ENCODE assay signal across 11 mouse cellular contexts in genomic region chr11:68953903-68954302, GRCm38 (mm10). TPM values are rescaled to one million over a fixed set of nuclear protein-coding genes. Genes with fewer than 3 reads are reported as not detected.
DNase-seq lines count a peak whose midpoint lies in the region; ATAC-seq and TF ChIP-seq lines count a peak whose summit lies in the region.
"Had no signal": no experiment of that assay in that cellular context is flagged by ENCODE, and none has a peak within 500 bp of the region (broad histone marks: within the 10 kb centered on the region; RNA-seq: fewer than 3 reads in every experiment).

No protein-coding gene starts in this region.

- H3K4me1 ChIP-seq in kidney, adult 2 months (ENCODE audit: control insufficient read depth, insufficient read depth, low read length) = no peaks in the 10 kb centered on the region
- peaks cover 24% of the 10 kb centered on the region for H3K4me1 ChIP-seq in embryonic facial prominence, embryonic 13.5 days
- peaks cover 7% of the 10 kb centered on the region; the same call in 1 of the 2 replicates for H3K4me1 ChIP-seq in intestine, embryonic 15.5 days (replicated peaks)

- no peaks in the 10 kb centered on the region for H3K27me3 ChIP-seq in kidney, adult 2 months (replicated peaks; ENCODE audit: control insufficient read depth, insufficient read depth, low read length)
- H3K27me3 ChIP-seq in embryonic facial prominence, embryonic 13.5 days = peaks cover 53% of the 10 kb centered on the region
- peaks cover 32% of the 10 kb centered on the region for H3K27me3 ChIP-seq in intestine, embryonic 15.5 days (replicated peaks)
- H3K27me3 ChIP-seq in myocyte (ENCODE audit: control insufficient read depth, insufficient read depth, insufficient read length) = no peaks in the 10 kb centered on the region

- H3K27ac ChIP-seq in kidney, adult 2 months (ENCODE audit: insufficient read depth, low read depth, low read length) = no peak overlapping the region
- no peak overlapping the region for H3K27ac ChIP-seq in embryonic facial prominence, embryonic 13.5 days
- H3K27ac ChIP-seq in intestine, embryonic 15.5 days = no peak overlapping the region

- H3K9ac ChIP-seq in embryonic facial prominence, embryonic 13.5 days = 0 out of 2 replicates have a peak overlapping the region, but pooled peaks have one; percentile 0
- no peak overlapping the region for H3K9ac ChIP-seq in intestine, embryonic 15.5 days

- H3K4me3 ChIP-seq in kidney, adult 2 months (ENCODE audit: insufficient read depth, low read depth, low read length) = peak overlapping the region; percentile 9; the same call in 1 of the 2 replicates
- H3K4me3 ChIP-seq in embryonic facial prominence, embryonic 13.5 days = peak overlapping the region; percentile 45
- H3K4me3 ChIP-seq in intestine, embryonic 15.5 days (replicated peaks) = 0 out of 2 replicates have a peak overlapping the region, but pooled peaks have one; percentile 6
- H3K4me3 ChIP-seq in myocyte = no peak overlapping the region

- H3K79me2 ChIP-seq in myocyte (ENCODE audit: control insufficient read depth, insufficient read depth) = no peaks in the 10 kb centered on the region

- no peaks in the 10 kb centered on the region for H3K9me3 ChIP-seq in embryonic facial prominence, embryonic 13.5 days
- H3K9me3 ChIP-seq in intestine, embryonic 15.5 days = no peaks in the 10 kb centered on the region
- H3K9me3 ChIP-seq: G1E had no signal

- H3K4me2 ChIP-seq in embryonic facial prominence, embryonic 13.5 days = peak overlapping the region; percentile 69
- peak overlapping the region; percentile 70 for H3K4me2 ChIP-seq in intestine, embryonic 15.5 days (replicated peaks)
- peak overlapping the region; percentile 39 for H3K4me2 ChIP-seq in myocyte (ENCODE audit: low read depth)

- WGBS in kidney, adult 2 months = 41% methylated on average over 13 of the region's 13 CpGs
- WGBS in embryonic facial prominence, embryonic 13.5 days = 13% methylated on average over 13 of the region's 13 CpGs
- 21% methylated on average over 13 of the region's 13 CpGs for WGBS in intestine, embryonic 15.5 days

- TF ChIP-seq CTCF in kidney, adult 2 months (conservative IDR thresholded peaks at IDR 0.05; ENCODE audit: insufficient read depth, insufficient read length, low read depth, low read length) = no peak

- no peaks in the 10 kb centered on the region for H3K36me3 ChIP-seq in kidney, adult 2 months (ENCODE audit: control insufficient read depth, insufficient read depth, low read length)
- no peaks in the 10 kb centered on the region for H3K36me3 ChIP-seq in embryonic facial prominence, embryonic 13.5 days
- no peaks in the 10 kb centered on the region for H3K36me3 ChIP-seq in intestine, embryonic 15.5 days
- H3K36me3 ChIP-seq in myocyte (ENCODE audit: control insufficient read depth, insufficient read depth) = no peaks in the 10 kb centered on the region
- H3K36me3 ChIP-seq: G1E had no signal

- no peak for TF ChIP-seq POLR2A in kidney, adult 2 months (IDR thresholded peaks at IDR 0.05; ENCODE audit: low read depth, low read length)
- no peak for TF ChIP-seq POLR2A in myocyte (IDR thresholded peaks at IDR 0.05; ENCODE audit: insufficient read length, low read depth)

- ATAC-seq in embryonic facial prominence, embryonic 13.5 days (ENCODE audit: insufficient number of reproducible peaks, insufficient read depth, low FRiP score, low TSS enrichment, low read depth) = no peak
- ATAC-seq in intestine, embryonic 15.5 days = no peak

- DNase-seq in kidney, adult 2 months = no peak
- no peak for DNase-seq in kidney, adult 9 months
- no peak for DNase-seq in Muller cell, postnatal 12 days (ENCODE audit: inconsistent ontology term)
- DNase-seq in right cerebral cortex, postnatal 36 days (ENCODE audit: low spot score in 2 of 2) = no peak
- DNase-seq in urinary bladder, adult 18-20 months (ENCODE audit: low spot score in 2 of 2) = no peak
- DNase-seq: cerebellum, adult 8-10 months; thymus, postnatal 4 days had no signal

- no peak overlapping the region for H3ac ChIP-seq in myocyte (ENCODE audit: control insufficient read depth, insufficient read length)

TF ChIP-seq in myocyte, 11 proteins besides CTCF, POLR2A, EP300 and RAD21:
- TF ChIP-seq TCF12 (IDR thresholded peaks at IDR 0.05; ENCODE audit: insufficient read depth, poor library complexity, severe bottlenecking) (no peak), MAX (IDR thresholded peaks at IDR 0.05; ENCODE audit: low read depth) (no peak), E2F4 (IDR thresholded peaks at IDR 0.05; ENCODE audit: insufficient read depth) (no peak), REST (IDR thresholded peaks at IDR 0.05; ENCODE audit: insufficient read depth, insufficient read length) (no peak), SRF (IDR thresholded peaks at IDR 0.05; ENCODE audit: control insufficient read depth, insufficient read length, low read depth) (no peak), USF1 (IDR thresholded peaks at IDR 0.05; ENCODE audit: low read depth) (no peak), POLR2AphosphoS2 (IDR thresholded peaks at IDR 0.05; ENCODE audit: insufficient read length, low read depth) (no peak), TCF3 (IDR thresholded peaks at IDR 0.05; ENCODE audit: insufficient read length, low read depth) (no peak), CEBPB (IDR thresholded peaks at IDR 0.05; ENCODE audit: insufficient read depth, poor library complexity, severe bottlenecking) (no peak), MYOG (IDR thresholded peaks at IDR 0.05; ENCODE audit: control insufficient read depth in 1 of 3, insufficient read depth in 1 of 3, insufficient read length in 2 of 3, low read depth in 2 of 3) (no peak), MYOD1 (IDR thresholded peaks at IDR 0.05; ENCODE audit: control insufficient read depth in 1 of 3, insufficient read length in 2 of 3, low read depth in 2 of 3) (no peak)

RNA-seq across cellular contexts. Expression of gene Arhgef15, which starts 3.4 kb away (rescaled TPM):
- polyA plus RNA-seq in kidney, adult 2 months (2012; rRNA removed) = 38.2 and 44.7 TPM in 2 replicates
- 6.7 and 7.2 TPM in 2 replicates for polyA plus RNA-seq in embryonic facial prominence, embryonic 13.5 days (2015; fragmentation: Nextera tagmentation; extraction: Ambion mirVana)
- 8.1 and 8.6 TPM in 2 replicates for polyA plus RNA-seq in intestine, embryonic 15.5 days (2015; fragmentation: Nextera tagmentation; extraction: Ambion mirVana)
- 0.49 TPM for polyA plus RNA-seq in myocyte (2012; fragmentation: generic; extraction: Trizol)
- polyA plus RNA-seq: G1E had no signal

RNA-seq across cellular contexts. Expression of gene Slc25a35, which starts 14.0 kb away (rescaled TPM):
- 38.9 and 46.2 TPM in 2 replicates for polyA plus RNA-seq in kidney, adult 2 months (2012; rRNA removed)
- polyA plus RNA-seq in embryonic facial prominence, embryonic 13.5 days (2015; fragmentation: Nextera tagmentation; extraction: Ambion mirVana) = 4.7 and 4.9 TPM in 2 replicates
- 2.7 and 2.8 TPM in 2 replicates for polyA plus RNA-seq in intestine, embryonic 15.5 days (2015; fragmentation: Nextera tagmentation; extraction: Ambion mirVana)
- polyA plus RNA-seq in myocyte (2012; fragmentation: generic; extraction: Trizol) = 2.3 TPM

RNA-seq across cellular contexts. Expression of gene Rangrf, which starts 21.1 kb away (rescaled TPM):
- 43.0 and 43.9 TPM in 2 replicates for polyA plus RNA-seq in kidney, adult 2 months (2012; rRNA removed)
- 50.1 and 59.3 TPM in 2 replicates for polyA plus RNA-seq in embryonic facial prominence, embryonic 13.5 days (2015; fragmentation: Nextera tagmentation; extraction: Ambion mirVana)
- polyA plus RNA-seq in intestine, embryonic 15.5 days (2015; fragmentation: Nextera tagmentation; extraction: Ambion mirVana) = 61.4 and 62.2 TPM in 2 replicates
- 56.4 TPM for polyA plus RNA-seq in myocyte (2012; fragmentation: generic; extraction: Trizol)

RNA-seq across cellular contexts. Expression of gene Odf4, which starts 27.0 kb away (rescaled TPM):
- polyA plus RNA-seq in kidney, adult 2 months (2012; rRNA removed) = 0.33 and 0.46 TPM in 2 replicates
- polyA plus RNA-seq in embryonic facial prominence, embryonic 13.5 days (2015; fragmentation: Nextera tagmentation; extraction: Ambion mirVana) = not detected in 2 replicates
- not detected in 2 replicates for polyA plus RNA-seq in intestine, embryonic 15.5 days (2015; fragmentation: Nextera tagmentation; extraction: Ambion mirVana)
- not detected for polyA plus RNA-seq in myocyte (2012; fragmentation: generic; extraction: Trizol)
- polyA plus RNA-seq: G1E had no signal

RNA-seq across cellular contexts. Expression of gene Rpl26, which starts 52.5 kb away (rescaled TPM):
- polyA plus RNA-seq in kidney, adult 2 months (2012; rRNA removed) = 1,040 and 1,128 TPM in 2 replicates
- 1,181 and 1,252 TPM in 2 replicates for polyA plus RNA-seq in embryonic facial prominence, embryonic 13.5 days (2015; fragmentation: Nextera tagmentation; extraction: Ambion mirVana)
- 1,017 and 1,034 TPM in 2 replicates for polyA plus RNA-seq in intestine, embryonic 15.5 days (2015; fragmentation: Nextera tagmentation; extraction: Ambion mirVana)
- polyA plus RNA-seq in myocyte (2012; fragmentation: generic; extraction: Trizol) = 695 TPM
